Mouse (Mus musculus) lung, embryonic 16.5 days (tissue): ENCODE measurements around the gene Gm21988. TPM values are rescaled to one million over a fixed set of nuclear protein-coding genes. Genes with fewer than 3 reads are reported as not detected.

Experiments used
- ATAC-seq: fragments of 200-750 bp; cut with Nextera tagmentation; 2 replicates; pipeline ENCODE4 v1.8.0; 2017; ENCODE audit warnings: low read depth, mild to moderate bottlenecking, moderate library complexity
- H3K27ac ChIP-seq: fragments of 300-500 bp; sonication (generic); 2 replicates; pipeline ENCODE4 v1.5.1; 2014; ENCODE audit warnings: mild to moderate bottlenecking, control low read depth, low read length
- H3K27me3 ChIP-seq: fragments of 300-500 bp; sonication (generic); 2 replicates; pipeline ENCODE4 v1.6.1; 2014; ENCODE audit warnings: low read depth, low read length, mixed read lengths; ENCODE audit not compliant: control insufficient read depth, insufficient read depth
- H3K36me3 ChIP-seq: fragments of 300-500 bp; sonication (generic); 2 replicates; pipeline ENCODE4 v1.6.1; 2014; ENCODE audit warnings: low read length; ENCODE audit not compliant: control insufficient read depth, insufficient read depth
- H3K4me1 ChIP-seq: fragments of 300-500 bp; sonication (generic); replicated peaks from 2 replicates; pipeline ENCODE4 v1.6.1; 2014; ENCODE audit warnings: low read length, mixed read lengths; ENCODE audit not compliant: control insufficient read depth, insufficient read depth
- H3K4me2 ChIP-seq: fragments of 300-500 bp; sonication (generic); 2 replicates; pipeline ENCODE4 v1.6.1; 2014; ENCODE audit warnings: low read depth, low read length, control low read depth
- H3K4me3 ChIP-seq: fragments of 300-500 bp; sonication (generic); 2 replicates; pipeline ENCODE4 v1.5.1; 2014; ENCODE audit warnings: mild to moderate bottlenecking, low read length, control low read depth
- H3K9ac ChIP-seq: fragments of 300-500 bp; sonication (generic); 2 replicates; pipeline ENCODE4 v1.6.1; 2014; ENCODE audit warnings: low read length, control low read depth
- H3K9me3 ChIP-seq: fragments of 300-500 bp; sonication (generic); 2 replicates; pipeline ENCODE4 v1.6.1; 2016; ENCODE audit warnings: low read length; ENCODE audit not compliant: control insufficient read depth
- WGBS: fragments of 180-500 bp; shearing (Covaris S2); extraction: QIAGEN DNeasy Blood & Tissue Kit; methylation state at CpG from one replicate; pipeline ENCODE4 v1.1.7; 2014; 5-methylcytosine and 5-hydroxymethylcytosine counted together
- polyA plus RNA-seq: library from polyadenylated mRNA; unstranded; fragments of >200 nt; fragmentation: Nextera tagmentation; extraction: Ambion mirVana; gene quantifications from 2 replicates; pipeline ENCODE4 v1.2.1, GENCODE M21; 2015

Gene Gm21988
- polyA plus RNA-seq, 1 experiment from 2014 or later: 10.7 TPM

- H3K36me3 ChIP-seq: no peaks in the 10 kb centered on the region
- H3K27ac ChIP-seq: no peak overlapping the region
- no peak overlapping the region for H3K9ac ChIP-seq
- H3K27me3 ChIP-seq: peaks cover 35% of the 10 kb centered on the region
- H3K4me2 ChIP-seq: peak overlapping the region; percentile 54; the same call in 1 of the 2 replicates
- no peaks in the 10 kb centered on the region for H3K9me3 ChIP-seq
- no peak for ATAC-seq
- peaks cover 14% of the 10 kb centered on the region for H3K4me1 ChIP-seq
- 9% methylated on average over 18 of the region's 18 CpGs for WGBS
- peak overlapping the region; percentile 8; the same call in 1 of the 2 replicates for H3K4me3 ChIP-seq
Observed at GRCm38 (mm10) chr11:70214856-70215209, 24.8 kb downstream of the Gm21988 start.

- ATAC-seq: 0 out of 2 replicates have a peak, but pooled peaks have one; percentile 16
- Histone ChIP-seq H3K9me3 (no peaks in the 10 kb centered on the region), H3K9ac (peak overlapping the region; percentile 46), H3K4me2 (peak overlapping the region; percentile 54), H3K4me1 (peaks cover 14% of the 10 kb centered on the region), H3K4me3 (peak overlapping the region; percentile 35), H3K36me3 (no peaks in the 10 kb centered on the region), H3K27ac (no peak overlapping the region), H3K27me3 (peaks cover 35% of the 10 kb centered on the region)
- WGBS: 1% methylated on average over 46 of the region's 46 CpGs
Observed at GRCm38 (mm10) chr11:70214191-70214855, 25.3 kb downstream of the Gm21988 start.

GRCm38 (mm10) chr11:70213736-70214135 is 25.9 kb downstream of the Gm21988 start:
- peaks cover 35% of the 10 kb centered on the region for H3K27me3 ChIP-seq

GRCm38 (mm10) chr11:70212896-70213295 is 26.7 kb downstream of the Gm21988 start:
- Histone ChIP-seq H3K9me3 (no peaks in the 10 kb centered on the region), H3K36me3 (no peaks in the 10 kb centered on the region), H3K27me3 (peaks cover 35% of the 10 kb centered on the region), H3K27ac (no peak overlapping the region), H3K4me2 (no peak overlapping the region), H3K4me3 (no peak overlapping the region), H3K9ac (no peak overlapping the region), H3K4me1 (peaks cover 14% of the 10 kb centered on the region)
- WGBS: 8% methylated on average over 9 of the region's 9 CpGs
- 0 out of 2 replicates have a peak, but pooled peaks have one; percentile 46 for ATAC-seq

More at GRCm38 (mm10) chr11:70213736-70214135, 25.9 kb downstream of the Gm21988 start:
- H3K4me1 ChIP-seq: peaks cover 14% of the 10 kb centered on the region
- H3K9ac ChIP-seq: peak overlapping the region; percentile 46
- 0 out of 2 replicates have a peak, but pooled peaks have one; percentile 15 for ATAC-seq
- no peak overlapping the region for H3K27ac ChIP-seq
- H3K4me3 ChIP-seq: peak overlapping the region; percentile 35
- H3K36me3 ChIP-seq: no peaks in the 10 kb centered on the region
- H3K4me2 ChIP-seq: peak overlapping the region; percentile 54
- WGBS: 8% methylated on average over 23 of the region's 26 CpGs
- no peaks in the 10 kb centered on the region for H3K9me3 ChIP-seq

- H3K4me2 ChIP-seq: peak within 1 kb of the TSS; percentile 54
- H3K36me3 ChIP-seq: no peaks in the 10 kb centered on the region
- 50% methylated on average over 6 of the region's 6 CpGs for WGBS
- peaks cover 35% of the 10 kb centered on the region for H3K27me3 ChIP-seq
- H3K9ac ChIP-seq: no peak within 1 kb of the TSS
- H3K4me1 ChIP-seq: peaks cover 14% of the 10 kb centered on the region
- no peak within 1 kb of the TSS for H3K27ac ChIP-seq
- no peak within 1 kb of the TSS; the same call in 1 of the 2 replicates for H3K4me3 ChIP-seq
- ATAC-seq: 0 out of 2 replicates have a peak, but pooled peaks have one; percentile 6
- H3K9me3 ChIP-seq: no peaks in the 10 kb centered on the region
Observed at GRCm38 (mm10) chr11:70212423-70212822, 27.2 kb downstream of the Gm21988 start, which contains the start of gene Slc16a11. Gene Slc16a11 (plus strand): TSS chr11:70212752.

GRCm38 (mm10) chr11:70211972-70212371 is 27.7 kb downstream of the Gm21988 start:
- no peak overlapping the region for H3K4me3 ChIP-seq
- peaks cover 35% of the 10 kb centered on the region for H3K27me3 ChIP-seq
- 66% methylated on average over 6 of the region's 6 CpGs for WGBS
- H3K27ac ChIP-seq: no peak overlapping the region
- no peak overlapping the region for H3K9ac ChIP-seq
- peaks cover 14% of the 10 kb centered on the region for H3K4me1 ChIP-seq
- no peak for ATAC-seq
- H3K36me3 ChIP-seq: no peaks in the 10 kb centered on the region
- H3K4me2 ChIP-seq: no peak overlapping the region
- H3K9me3 ChIP-seq: no peaks in the 10 kb centered on the region

GRCm38 (mm10) chr11:70210681-70211080 is 28.9 kb downstream of the Gm21988 start:
- no peak overlapping the region for H3K9ac ChIP-seq
- H3K36me3 ChIP-seq: no peaks in the 10 kb centered on the region
- no peak overlapping the region for H3K27ac ChIP-seq
- peaks cover 28% of the 10 kb centered on the region for H3K27me3 ChIP-seq
- no peak overlapping the region for H3K4me3 ChIP-seq
- H3K4me2 ChIP-seq: no peak overlapping the region
- peaks cover 14% of the 10 kb centered on the region for H3K4me1 ChIP-seq
- 70% methylated on average over 2 of the region's 2 CpGs for WGBS
- H3K9me3 ChIP-seq: no peaks in the 10 kb centered on the region
- no peak for ATAC-seq

GRCm38 (mm10) chr11:70208778-70209388 is 30.7 kb downstream of the Gm21988 start:
- no peak overlapping the region for H3K4me3 ChIP-seq
- peaks cover 11% of the 10 kb centered on the region for H3K27me3 ChIP-seq
- H3K36me3 ChIP-seq: no peaks in the 10 kb centered on the region
- no peak overlapping the region for H3K27ac ChIP-seq
- no peaks in the 10 kb centered on the region for H3K9me3 ChIP-seq
- no peak overlapping the region for H3K9ac ChIP-seq
- WGBS: 62% methylated on average over 5 of the region's 5 CpGs
- ATAC-seq: no peak
- no peak overlapping the region for H3K4me2 ChIP-seq
- peaks cover 7% of the 10 kb centered on the region for H3K4me1 ChIP-seq

GRCm38 (mm10) chr11:70207283-70207682 is 32.3 kb downstream of the Gm21988 start:
- Histone ChIP-seq H3K9me3 (no peaks in the 10 kb centered on the region), H3K9ac (no peak overlapping the region), H3K4me2 (no peak overlapping the region), H3K27me3 (no peaks in the 10 kb centered on the region), H3K4me1 (no peaks in the 10 kb centered on the region), H3K27ac (no peak overlapping the region), H3K4me3 (no peak overlapping the region), H3K36me3 (no peaks in the 10 kb centered on the region)
- ATAC-seq: no peak
- WGBS: 60% methylated on average over 7 of the region's 7 CpGs
